Mouse (Mus musculus) gastrocnemius, adult 8-10 months (tissue): ENCODE results near the gene Gprc5d. TPM values are rescaled to one million over a fixed set of nuclear protein-coding genes. Genes with fewer than 3 reads are reported as not detected.

Source experiments
- DNase-seq, 2 experiments: peaks; one replicate each; pipeline ENCODE4 v3.0.0; 2022; ENCODE audit warnings: low spot score in 2 of 2
- total RNA-seq, 4 experiments: library from RNA; stranded (reverse); gene quantifications; 2 replicates each; pipeline ENCODE4 v1.2.4; 2022

Gprc5d gene
- total RNA-seq, 4 experiments from 2014 or later = not detected

DNA sequence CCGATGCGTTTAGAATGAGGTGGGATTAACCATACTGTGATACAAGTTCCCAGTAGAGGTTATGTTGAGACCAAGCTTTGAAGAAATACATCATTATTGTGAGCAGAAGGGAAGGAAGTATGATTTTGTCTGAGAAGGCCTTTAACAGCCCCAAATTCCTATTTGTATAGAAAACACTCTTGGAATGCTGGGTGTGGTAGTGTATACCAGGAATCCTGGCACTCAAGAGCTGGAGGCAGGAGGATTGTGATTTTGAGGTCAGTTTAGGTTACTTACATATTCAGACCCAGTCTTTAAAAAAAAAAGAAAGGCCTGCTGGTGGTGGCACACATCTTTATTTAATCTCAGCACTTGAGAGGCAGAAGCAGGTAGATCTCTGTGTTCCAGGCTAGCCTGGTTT, 47.7 kb downstream of the Gprc5d start:
- no peak for DNase-seq

DNA sequence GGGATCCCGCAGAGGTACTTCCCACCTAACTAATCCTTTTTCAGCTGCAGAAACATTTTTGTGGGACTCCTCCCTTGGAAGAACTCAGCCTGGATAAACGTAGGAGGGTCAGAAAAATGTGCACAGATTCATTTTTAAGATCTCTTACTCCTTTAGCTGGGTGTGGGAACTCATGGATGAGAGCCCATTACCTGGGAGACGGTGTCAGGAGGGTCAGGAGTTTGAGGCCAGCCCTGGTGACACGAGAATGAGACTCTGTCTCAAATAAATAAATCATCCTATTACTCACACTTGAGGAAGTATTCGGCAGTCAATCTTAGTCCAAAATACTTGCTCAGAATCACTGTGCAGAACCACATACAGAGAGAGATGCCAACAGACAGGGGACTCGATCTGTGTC, 48.2 kb downstream of the Gprc5d start:
- DNase-seq = no peak

DNA sequence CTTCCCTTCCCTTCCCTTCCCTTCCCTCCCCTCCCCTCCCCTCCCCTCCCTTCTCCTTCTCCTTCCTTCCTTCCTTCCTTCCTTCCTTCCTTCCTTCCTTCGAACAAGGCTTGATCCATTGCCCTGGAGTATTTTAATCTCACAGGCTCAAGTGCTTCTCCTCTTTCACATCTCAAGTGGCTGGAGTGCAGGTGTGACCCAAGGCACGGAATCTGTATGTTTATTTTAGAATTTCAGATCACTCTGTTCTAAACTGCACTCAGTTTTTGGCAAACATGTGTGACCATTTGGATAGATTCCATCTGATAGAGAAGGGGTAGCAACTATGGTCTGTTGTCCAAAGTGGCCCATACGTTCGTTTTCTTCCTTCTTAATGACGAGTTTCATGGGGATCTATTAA, 49.9 kb downstream of the Gprc5d start:
- no peak for DNase-seq

DNA sequence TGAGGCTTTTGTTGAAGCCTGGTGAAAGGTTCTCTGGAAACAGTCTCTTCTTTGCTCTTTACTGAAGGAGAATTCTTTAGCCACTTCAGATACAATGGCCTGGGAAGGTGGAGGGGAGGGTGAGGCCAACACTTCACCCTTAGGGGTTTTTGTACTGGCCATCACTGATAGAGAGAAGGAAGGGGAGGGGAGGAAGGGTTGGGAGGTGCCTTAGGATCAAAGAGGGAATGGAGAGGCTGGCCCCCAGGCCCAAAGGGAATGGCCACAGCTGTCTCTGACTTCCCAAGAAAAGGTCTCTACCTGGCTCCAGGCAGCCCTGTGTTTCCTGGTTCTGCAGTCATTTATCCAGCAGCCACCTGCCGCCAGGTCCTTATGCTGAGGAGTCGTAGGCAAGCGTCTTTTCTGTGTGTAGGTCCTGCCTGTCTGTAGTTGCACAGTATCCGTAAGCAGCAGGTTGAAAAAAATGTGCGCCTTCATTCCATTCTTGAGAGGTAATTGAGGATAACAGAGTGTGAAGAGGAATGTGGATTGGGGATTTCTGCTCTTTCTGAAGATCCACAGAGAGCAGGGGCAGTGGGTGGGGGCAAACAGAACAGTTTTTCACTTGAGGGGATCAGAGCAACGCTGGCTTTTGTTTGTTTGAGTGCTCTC, 51.2 kb downstream of the Gprc5d start:
- DNase-seq = no peak

DNA sequence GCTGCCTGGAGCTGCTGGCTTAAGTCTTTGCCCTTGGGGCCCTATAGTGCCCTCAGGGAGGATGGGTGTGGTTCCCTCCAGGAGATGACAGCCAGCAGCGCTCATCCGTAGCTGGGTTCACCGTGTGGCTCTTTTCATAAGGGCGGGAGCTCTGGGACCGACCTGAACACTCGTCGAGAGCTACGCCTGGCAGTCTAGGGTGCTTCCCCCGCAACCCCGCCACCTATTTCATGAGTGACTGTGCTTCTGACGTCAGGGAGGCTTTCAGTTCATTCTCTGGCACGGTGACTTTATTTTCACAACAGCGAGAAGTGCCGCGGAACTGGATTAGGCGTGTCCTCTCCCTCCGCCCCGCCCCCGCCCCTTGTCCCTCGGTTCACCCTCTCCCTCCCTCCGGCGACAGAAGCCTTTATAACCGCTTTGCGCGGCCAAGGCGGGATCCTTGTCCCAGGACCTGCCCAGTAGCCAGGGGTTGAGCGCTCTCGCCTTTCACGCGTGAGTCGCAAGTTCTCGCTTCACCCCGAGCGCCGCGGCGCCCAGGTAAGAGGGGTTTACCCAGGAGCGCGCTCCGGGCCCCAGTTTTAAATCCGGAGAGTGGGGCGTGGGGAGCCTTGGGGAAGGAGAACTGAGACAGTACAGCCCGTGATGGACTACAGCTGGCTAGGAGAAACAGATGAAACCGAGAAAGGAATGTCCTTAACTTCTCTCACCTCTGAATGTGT, 52.7 kb downstream of the Gprc5d start, which contains the start of gene Gprc5a:
Gene Gprc5a (plus strand): TSS at position 416 of the 722 bp plus-strand sequence.
- DNase-seq = peak; percentile 5 to 10

DNA sequence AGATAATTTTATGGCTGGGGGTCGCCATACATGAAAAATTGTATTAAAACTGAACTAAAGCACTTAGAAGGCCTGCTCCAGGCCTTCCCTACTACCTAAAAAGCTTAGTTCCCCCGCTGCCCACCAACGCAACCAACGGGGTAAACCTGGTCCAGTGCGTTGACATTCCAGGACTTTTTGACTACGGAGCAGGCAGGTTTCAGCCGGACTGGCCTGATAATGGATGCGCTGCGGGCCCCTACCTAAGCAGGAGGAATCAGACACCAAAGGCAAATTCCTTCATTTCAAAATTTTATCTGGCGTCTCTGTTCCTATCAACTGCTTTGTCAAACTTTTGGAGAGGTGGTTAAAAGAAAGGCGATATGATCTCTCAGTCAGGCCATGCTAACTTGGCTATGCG, 53.5 kb downstream of the Gprc5d start:
- DNase-seq = no peak

DNA sequence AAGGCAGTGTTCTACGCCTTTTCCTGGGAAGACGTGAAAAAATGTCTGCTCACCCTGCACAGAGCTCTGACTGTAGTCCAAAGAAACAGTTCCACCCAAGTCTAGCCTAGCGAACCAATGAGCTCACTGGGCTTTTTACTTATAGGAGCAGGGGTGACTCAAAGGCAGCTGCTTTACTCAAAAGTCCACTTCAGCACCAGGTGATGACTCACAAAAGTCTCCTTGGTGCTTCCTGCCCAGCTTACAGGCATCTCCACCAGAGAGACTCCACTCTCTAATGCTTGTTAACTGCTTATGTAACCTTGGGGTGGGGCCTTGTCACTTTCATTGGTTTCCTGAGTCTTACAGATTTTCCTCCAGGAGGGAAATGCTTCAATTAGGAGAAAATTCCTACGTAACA, 57.4 kb downstream of the Gprc5d start:
- DNase-seq = no peak

Other genes with a start within 250 kb of the Gprc5d start
- 1 to 10 TPM; 3.6 to 5.4 (median 4.7) TPM for gene Gpr19, start 219.7 kb downstream of the Gprc5d start, total RNA-seq
- gene Cdkn1b, start 197.9 kb downstream of the Gprc5d start, total RNA-seq = 10 to 100 TPM; 30.9 to 37.5 (median 33.1) TPM
- gene Apold1, start 136.6 kb downstream of the Gprc5d start, total RNA-seq = 1 to 10 TPM; 1.0 to 1.7 (median 1.4) TPM
- 10 to 100 TPM; 23.7 to 25.3 (median 24.7) TPM for gene Ddx47, start 106.7 kb downstream of the Gprc5d start, total RNA-seq
- gene Gprc5a, start 52.6 kb downstream of the Gprc5d start, total RNA-seq = under 1 TPM; 0.13 to 0.73 (median 0.27) TPM
- gene Fam234b, start 79.7 kb upstream of the Gprc5d start, total RNA-seq = 1 to 10 TPM; 3.0 to 3.6 (median 3.3) TPM
- 10 to 100 TPM in 2 of 4 experiments, 1 to 10 TPM in 2; 4.3 to 13.2 (median 9.9) TPM for gene Hebp1, start 79.7 kb upstream of the Gprc5d start, total RNA-seq
- gene Gsg1, start 136.1 kb upstream of the Gprc5d start, total RNA-seq = not detected
- gene Pbp2, start 192.1 kb upstream of the Gprc5d start, total RNA-seq = not detected
- 10 to 100 TPM; 12.3 to 26.2 (median 18.0) TPM for gene Emp1, start 244.3 kb upstream of the Gprc5d start, total RNA-seq